Mouse (Mus musculus) embryonic facial prominence, embryonic 13.5 days (tissue): ENCODE measurements around the gene Hoxc11. TPM values are rescaled to one million over a fixed set of nuclear protein-coding genes. Genes with fewer than 3 reads are reported as not detected.

ENCODE experiments used
- ATAC-seq: fragments of 200-750 bp; cut with Nextera tagmentation; 2 replicates; pipeline ENCODE4 v1.8.0; 2017; ENCODE audit warnings: low read depth; ENCODE audit not compliant: insufficient number of reproducible peaks, insufficient read depth, low FRiP score, low TSS enrichment
- H3K27ac ChIP-seq: fragments of 300-500 bp; sonication (generic); 2 replicates; pipeline ENCODE4 v1.5.1; 2015; ENCODE audit warnings: moderate library complexity, mild to moderate bottlenecking, inconsistent platforms
- H3K27me3 ChIP-seq: fragments of 300-500 bp; sonication (generic); 2 replicates; pipeline ENCODE4 v1.6.1; 2015; ENCODE audit warnings: mild to moderate bottlenecking, inconsistent platforms
- H3K36me3 ChIP-seq: fragments of 300-500 bp; sonication (generic); 2 replicates; pipeline ENCODE4 v1.6.1; 2015; ENCODE audit warnings: mild to moderate bottlenecking, inconsistent platforms
- H3K4me1 ChIP-seq: fragments of 300-500 bp; sonication (generic); 2 replicates; pipeline ENCODE4 v1.6.1; 2015; ENCODE audit warnings: inconsistent platforms
- H3K4me2 ChIP-seq: fragments of 300-500 bp; sonication (generic); 2 replicates; pipeline ENCODE4 v1.6.1; 2015; ENCODE audit warnings: moderate library complexity, mild to moderate bottlenecking, inconsistent platforms
- H3K4me3 ChIP-seq: fragments of 300-500 bp; sonication (generic); 2 replicates; pipeline ENCODE4 v1.5.1; 2015; ENCODE audit warnings: mild to moderate bottlenecking, inconsistent platforms
- H3K9ac ChIP-seq: fragments of 300-500 bp; sonication (generic); 2 replicates; pipeline ENCODE4 v1.6.1; 2015; ENCODE audit warnings: mild to moderate bottlenecking, inconsistent platforms
- H3K9me3 ChIP-seq: fragments of 300-500 bp; sonication (generic); 2 replicates; pipeline ENCODE4 v1.6.1; 2016; ENCODE audit warnings: inconsistent platforms
- WGBS: fragments of 180-500 bp; shearing (Covaris S2); methylation state at CpG from one replicate; pipeline ENCODE4 v1.1.7; 2015; ENCODE audit warnings: mixed read lengths; 5-methylcytosine and 5-hydroxymethylcytosine counted together
- polyA plus RNA-seq: library from polyadenylated mRNA; unstranded; fragments of >200 nt; fragmentation: Nextera tagmentation; extraction: Ambion mirVana; gene quantifications from 2 replicates; pipeline ENCODE4 v1.2.1, GENCODE M21; 2015

The Hoxc11 gene
- polyA plus RNA-seq, 1 experiment from 2014 or later: not detected

GRCm38 (mm10) chr15:102939256-102940155 is 14.7 kb upstream of the Hoxc11 start:
- Histone ChIP-seq H3K27ac (no peak overlapping the region), H3K36me3 (no peaks in the 10 kb centered on the region), H3K9ac (no peak overlapping the region), H3K9me3 (no peaks in the 10 kb centered on the region), H3K4me1 (peaks cover 3% of the 10 kb centered on the region; the same call in 1 of the 2 replicates), H3K4me3 (no peak overlapping the region), H3K4me2 (no peak overlapping the region), H3K27me3 (peaks cover 100% of the 10 kb centered on the region)
- 2% methylated on average over 34 of the region's 34 CpGs for WGBS
- no peak for ATAC-seq

GRCm38 (mm10) chr15:102942739-102943467 is 11.3 kb upstream of the Hoxc11 start:
- Histone ChIP-seq H3K9me3 (no peaks in the 10 kb centered on the region), H3K36me3 (no peaks in the 10 kb centered on the region), H3K4me1 (no peaks in the 10 kb centered on the region), H3K4me3 (no peak overlapping the region; the same call in 1 of the 2 replicates), H3K27ac (no peak overlapping the region), H3K4me2 (no peak overlapping the region), H3K9ac (no peak overlapping the region), H3K27me3 (peaks cover 100% of the 10 kb centered on the region)
- ATAC-seq: no peak
- under 1% methylated on average over 50 of the region's 53 CpGs for WGBS

GRCm38 (mm10) chr15:102943468-102943813 is 10.8 kb upstream of the Hoxc11 start:
- no peaks in the 10 kb centered on the region for H3K36me3 ChIP-seq
- H3K4me2 ChIP-seq: no peak overlapping the region
- H3K27me3 ChIP-seq: peaks cover 100% of the 10 kb centered on the region
- no peaks in the 10 kb centered on the region for H3K9me3 ChIP-seq
- H3K9ac ChIP-seq: no peak overlapping the region
- ATAC-seq: no peak
- H3K27ac ChIP-seq: no peak overlapping the region
- 4% methylated on average over 5 of the region's 5 CpGs for WGBS
- no peaks in the 10 kb centered on the region for H3K4me1 ChIP-seq
- no peak overlapping the region for H3K4me3 ChIP-seq

- H3K4me3 ChIP-seq: no peak overlapping the region
- no peak for ATAC-seq
- WGBS: 9% methylated on average over 22 of the region's 22 CpGs
Observed at GRCm38 (mm10) chr15:102945185-102946077, 8.8 kb upstream of the Hoxc11 start.

GRCm38 (mm10) chr15:102947276-102947675 is 7.0 kb upstream of the Hoxc11 start:
- H3K4me1 ChIP-seq: no peaks in the 10 kb centered on the region
- ATAC-seq: no peak
- 4% methylated on average over 9 of the region's 9 CpGs for WGBS
- no peak overlapping the region for H3K4me2 ChIP-seq
- no peaks in the 10 kb centered on the region for H3K9me3 ChIP-seq
- H3K9ac ChIP-seq: no peak overlapping the region
- no peaks in the 10 kb centered on the region for H3K36me3 ChIP-seq
- H3K4me3 ChIP-seq: no peak overlapping the region
- H3K27me3 ChIP-seq: peaks cover 100% of the 10 kb centered on the region
- H3K27ac ChIP-seq: no peak overlapping the region

More at GRCm38 (mm10) chr15:102945185-102946077, 8.8 kb upstream of the Hoxc11 start:
- H3K27ac ChIP-seq: no peak overlapping the region
- H3K4me2 ChIP-seq: no peak overlapping the region
- H3K27me3 ChIP-seq: peaks cover 100% of the 10 kb centered on the region
- no peaks in the 10 kb centered on the region for H3K36me3 ChIP-seq
- H3K9ac ChIP-seq: no peak overlapping the region
- H3K9me3 ChIP-seq: no peaks in the 10 kb centered on the region
- no peaks in the 10 kb centered on the region for H3K4me1 ChIP-seq

GRCm38 (mm10) chr15:102948842-102949241 is 5.4 kb upstream of the Hoxc11 start:
- 16% methylated on average over 2 of the region's 2 CpGs for WGBS
- H3K9ac ChIP-seq: no peak overlapping the region
- ATAC-seq: no peak
- H3K27ac ChIP-seq: no peak overlapping the region
- no peak overlapping the region for H3K4me3 ChIP-seq
- H3K4me1 ChIP-seq: no peaks in the 10 kb centered on the region
- H3K27me3 ChIP-seq: peaks cover 100% of the 10 kb centered on the region
- no peaks in the 10 kb centered on the region for H3K36me3 ChIP-seq
- H3K9me3 ChIP-seq: no peaks in the 10 kb centered on the region
- no peak overlapping the region for H3K4me2 ChIP-seq

GRCm38 (mm10) chr15:102949696-102950095 is 4.5 kb upstream of the Hoxc11 start:
- Histone ChIP-seq H3K4me1 (no peaks in the 10 kb centered on the region), H3K4me2 (no peak overlapping the region), H3K9ac (no peak overlapping the region), H3K36me3 (no peaks in the 10 kb centered on the region), H3K27ac (no peak overlapping the region), H3K27me3 (peaks cover 100% of the 10 kb centered on the region), H3K9me3 (no peaks in the 10 kb centered on the region), H3K4me3 (no peak overlapping the region)
- 2% methylated on average over 20 of the region's 20 CpGs for WGBS
- no peak for ATAC-seq

GRCm38 (mm10) chr15:102950877-102951276 is 3.4 kb upstream of the Hoxc11 start:
- Histone ChIP-seq H3K36me3 (no peaks in the 10 kb centered on the region), H3K4me3 (no peak overlapping the region), H3K4me1 (no peaks in the 10 kb centered on the region), H3K9me3 (no peaks in the 10 kb centered on the region), H3K4me2 (no peak overlapping the region), H3K27me3 (peaks cover 100% of the 10 kb centered on the region), H3K27ac (no peak overlapping the region), H3K9ac (no peak overlapping the region)
- 8% methylated on average over 2 of the region's 2 CpGs for WGBS
- no peak for ATAC-seq

- no peaks in the 10 kb centered on the region for H3K4me1 ChIP-seq
- peaks cover 100% of the 10 kb centered on the region for H3K27me3 ChIP-seq
- no peak overlapping the region for H3K4me2 ChIP-seq
- no peaks in the 10 kb centered on the region for H3K9me3 ChIP-seq
- no peak for ATAC-seq
- H3K9ac ChIP-seq: no peak overlapping the region
- WGBS: 6% methylated on average over 6 of the region's 6 CpGs
- H3K4me3 ChIP-seq: no peak overlapping the region
- no peak overlapping the region for H3K27ac ChIP-seq
- H3K36me3 ChIP-seq: no peaks in the 10 kb centered on the region
Observed at GRCm38 (mm10) chr15:102953561-102953960, 666 bp upstream of the Hoxc11 start.

GRCm38 (mm10) chr15:102955007-102955382 is 768 bp downstream of the Hoxc11 start:
- Histone ChIP-seq H3K4me1 (no peaks in the 10 kb centered on the region), H3K27me3 (peaks cover 99% of the 10 kb centered on the region), H3K36me3 (no peaks in the 10 kb centered on the region), H3K4me2 (no peak overlapping the region), H3K4me3 (no peak overlapping the region), H3K9ac (no peak overlapping the region), H3K9me3 (no peaks in the 10 kb centered on the region), H3K27ac (no peak overlapping the region)
- no peak for ATAC-seq
- under 1% methylated on average over 28 of the region's 28 CpGs for WGBS
